In genomic region chr4:126533729-126534070, GRCm38 (mm10) we compare ENCODE assay signal across 8 mouse cellular contexts. TPM values are rescaled to one million over a fixed set of nuclear protein-coding genes. Genes with fewer than 3 reads are reported as not detected.
A peak's percentile ranks its signal among the peaks of the same experiment; 100 is the strongest.
DNase-seq lines count a peak whose midpoint lies in the region; ATAC-seq and TF ChIP-seq lines count a peak whose summit lies in the region.

No protein-coding gene starts in this region.

- peak overlapping the region; percentile 81 for H3K4me3 ChIP-seq in heart, embryonic 12.5 days
- peak overlapping the region; percentile 90 for H3K4me3 ChIP-seq in E14TG2a.4 (replicated peaks; ENCODE audit: low read length)
- H3K4me3 ChIP-seq in forebrain, embryonic 14.5 days (ENCODE audit: low read depth, low read length), result peak overlapping the region; percentile 84
- peak overlapping the region; percentile 66 for H3K4me3 ChIP-seq in liver, embryonic 15.5 days (replicated peaks)

- H3K4me1 ChIP-seq in heart, embryonic 12.5 days (replicated peaks), result peaks cover 5% of the 10 kb centered on the region
- peaks cover 11% of the 10 kb centered on the region for H3K4me1 ChIP-seq in E14TG2a.4 (replicated peaks; ENCODE audit: low read depth, low read length)
- peaks cover 5% of the 10 kb centered on the region for H3K4me1 ChIP-seq in forebrain, embryonic 14.5 days (ENCODE audit: control insufficient read depth, insufficient read depth, low read length)
- peaks cover 17% of the 10 kb centered on the region; the same call in 1 of the 2 replicates for H3K4me1 ChIP-seq in liver, embryonic 15.5 days (replicated peaks)

- no peak for TF ChIP-seq CTCF in E14TG2a.4 (conservative IDR thresholded peaks at IDR 0.05; ENCODE audit: low read length)

- 11% methylated on average over 7 of the region's 7 CpGs for WGBS in heart, embryonic 12.5 days
- WGBS in forebrain, embryonic 14.5 days, result 5% methylated on average over 7 of the region's 7 CpGs
- 20% methylated on average over 7 of the region's 7 CpGs for whole genome bisulfite sequencing in liver, embryonic 15.5 days (ENCODE audit: insufficient replicate concordance)

- no peak overlapping the region for H3K27ac ChIP-seq in heart, embryonic 12.5 days (ENCODE audit: poor library complexity, severe bottlenecking)
- peak overlapping the region; percentile 31; the same call in 1 of the 2 replicates for H3K27ac ChIP-seq in forebrain, embryonic 14.5 days (ENCODE audit: low read depth, low read length)
- H3K27ac ChIP-seq in liver, embryonic 15.5 days (replicated peaks), result no peak overlapping the region

- peak overlapping the region; percentile 85 for H3K9ac ChIP-seq in heart, embryonic 12.5 days
- peak overlapping the region; percentile 92 for H3K9ac ChIP-seq in forebrain, embryonic 14.5 days (ENCODE audit: low read length)
- H3K9ac ChIP-seq in liver, embryonic 15.5 days, result no peak overlapping the region

- no peak for DNase-seq in heart, postnatal 14 days
- no peak for DNase-seq in forebrain, embryonic 14.5 days (ENCODE audit: low spot score)
- no peak for DNase-seq in adipocyte (ENCODE audit: low spot score)
- no peak for DNase-seq in right cerebral cortex, postnatal 36 days (ENCODE audit: low spot score in 2 of 2)
- no peak for DNase-seq in thymus, adult 18-20 months

- ATAC-seq in heart, embryonic 12.5 days (ENCODE audit: insufficient number of reproducible peaks, low FRiP score), result no peak; the same call in 1 of the 2 replicates
- ATAC-seq in forebrain, embryonic 14.5 days, result peak; percentile 58
- no peak for ATAC-seq in liver, embryonic 15.5 days (ENCODE audit: insufficient read depth)

- H3K4me2 ChIP-seq in heart, embryonic 12.5 days, result peak overlapping the region; percentile 95
- H3K4me2 ChIP-seq in forebrain, embryonic 14.5 days (ENCODE audit: low read length), result peak overlapping the region; percentile 54
- H3K4me2 ChIP-seq in liver, embryonic 15.5 days, result peak overlapping the region; percentile 81

- no peaks in the 10 kb centered on the region for H3K9me3 ChIP-seq in heart, embryonic 12.5 days (replicated peaks)
- H3K9me3 ChIP-seq in E14TG2a.4 (ENCODE audit: low read length), result no peaks in the 10 kb centered on the region
- H3K9me3 ChIP-seq in forebrain, embryonic 14.5 days (replicated peaks; ENCODE audit: control insufficient read depth, low read length), result no peaks in the 10 kb centered on the region
- no peaks in the 10 kb centered on the region for H3K9me3 ChIP-seq in liver, embryonic 15.5 days (replicated peaks)

- H3K36me3 ChIP-seq in heart, embryonic 12.5 days, result no peaks in the 10 kb centered on the region
- no peaks in the 10 kb centered on the region for H3K36me3 ChIP-seq in E14TG2a.4 (ENCODE audit: insufficient read depth, low read length)
- H3K36me3 ChIP-seq in forebrain, embryonic 14.5 days (ENCODE audit: control insufficient read depth, insufficient read depth, low read length), result no peaks in the 10 kb centered on the region
- H3K36me3 ChIP-seq in liver, embryonic 15.5 days (replicated peaks), result no peaks in the 10 kb centered on the region

- intact Hi-C loops in heart, postnatal 14 days (cut with DNase I), result no loop called here

- H3K27me3 ChIP-seq in heart, embryonic 12.5 days (replicated peaks), result peaks cover 5% of the 10 kb centered on the region; the same call in 1 of the 2 replicates
- peaks cover 50% of the 10 kb centered on the region for H3K27me3 ChIP-seq in E14TG2a.4 (ENCODE audit: insufficient read depth, low read length)
- H3K27me3 ChIP-seq in forebrain, embryonic 14.5 days (replicated peaks; ENCODE audit: control insufficient read depth, insufficient read depth, low read length), result no peaks in the 10 kb centered on the region
- peaks cover 37% of the 10 kb centered on the region for H3K27me3 ChIP-seq in liver, embryonic 15.5 days

RNA-seq across cellular contexts. Expression of gene Ago4, which starts 0.4 kb away (rescaled TPM):
- polyA plus RNA-seq in heart, embryonic 12.5 days (2016; fragmentation: Nextera tagmentation; extraction: Ambion mirVana), result 1.0 and 1.4 TPM in 2 replicates
- 1 to 10 TPM; 5.4 to 5.5 TPM for total RNA-seq in heart, postnatal 14 days (2021)
- 5.7 and 6.4 TPM in 2 replicates for polyA plus RNA-seq in forebrain, embryonic 14.5 days (2014; fragmentation: Nextera tagmentation; extraction: Ambion mirVana)
- 0.17 and 0.31 TPM in 2 replicates for polyA plus RNA-seq in liver, embryonic 15.5 days (2015; fragmentation: Nextera tagmentation; extraction: Ambion mirVana)

RNA-seq across cellular contexts. Expression of gene Clspn, which starts 23.0 kb away (rescaled TPM):
- polyA plus RNA-seq in heart, embryonic 12.5 days (2016; fragmentation: Nextera tagmentation; extraction: Ambion mirVana), result 24.2 and 26.0 TPM in 2 replicates
- total RNA-seq in heart, postnatal 14 days (2021), result 1 to 10 TPM; 1.9 to 4.6 TPM
- polyA plus RNA-seq in forebrain, embryonic 14.5 days (2014; fragmentation: Nextera tagmentation; extraction: Ambion mirVana), result 17.6 and 20.1 TPM in 2 replicates
- 35.2 and 36.4 TPM in 2 replicates for polyA plus RNA-seq in liver, embryonic 15.5 days (2015; fragmentation: Nextera tagmentation; extraction: Ambion mirVana)
